In the genomic region with DNA sequence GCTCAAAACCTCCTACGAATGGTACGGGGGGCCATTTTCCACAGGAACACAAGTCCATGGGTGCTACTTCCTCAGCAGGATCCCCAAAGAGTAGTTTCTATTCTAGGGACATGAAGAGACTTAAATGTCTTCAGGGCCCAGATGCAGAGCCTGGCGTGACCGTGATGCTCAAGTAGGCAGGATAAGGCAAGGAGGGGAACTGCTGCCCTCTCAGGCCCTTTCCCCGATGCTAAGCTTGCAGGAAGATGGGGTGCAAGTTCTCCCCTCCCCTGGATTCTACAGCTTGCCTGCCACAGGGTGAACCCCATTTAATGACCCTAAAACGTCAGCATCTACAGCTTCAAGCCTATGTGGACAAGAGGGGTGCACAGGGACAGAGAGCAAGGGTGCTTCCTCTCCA, we compare ENCODE assay signal across 22 mouse cellular contexts. TPM values are rescaled to one million over a fixed set of nuclear protein-coding genes. Genes with fewer than 3 reads are reported as not detected.
DNase-seq lines count a peak whose midpoint lies in the region; ATAC-seq lines count a peak whose summit lies in the region.
"Had no signal": no experiment of that assay in that cellular context is flagged by ENCODE, and none has a peak within 500 bp of the region (broad histone marks: within the 10 kb centered on the region; RNA-seq: fewer than 3 reads in every experiment).

No protein-coding gene starts in this region.

- H3K27ac ChIP-seq in heart, embryonic 12.5 days (ENCODE audit: poor library complexity, severe bottlenecking): no peak overlapping the region
- no peak overlapping the region for H3K27ac ChIP-seq in kidney, embryonic 16.5 days (ENCODE audit: low read length)

- H3K9me3 ChIP-seq in heart, embryonic 12.5 days (replicated peaks): no peaks in the 10 kb centered on the region
- no peaks in the 10 kb centered on the region for H3K9me3 ChIP-seq in kidney, embryonic 16.5 days (ENCODE audit: low read length)
- H3K9me3 ChIP-seq: G1E had no signal

- H3K36me3 ChIP-seq in heart, embryonic 12.5 days: no peaks in the 10 kb centered on the region
- H3K36me3 ChIP-seq in splenic B cell, adult 2 months (ENCODE audit: control insufficient read depth, insufficient read depth, low read length, poor library complexity, severe bottlenecking): no peaks in the 10 kb centered on the region
- no peaks in the 10 kb centered on the region for H3K36me3 ChIP-seq in kidney, embryonic 16.5 days (ENCODE audit: insufficient read depth, low read length)
- H3K36me3 ChIP-seq: G1E had no signal

- H3K4me1 ChIP-seq in heart, embryonic 12.5 days (replicated peaks): peaks cover 12% of the 10 kb centered on the region
- H3K4me1 ChIP-seq in kidney, embryonic 16.5 days (ENCODE audit: insufficient read depth, low read length): peaks cover 12% of the 10 kb centered on the region; the same call in 1 of the 2 replicates

- no peak overlapping the region for H3K9ac ChIP-seq in heart, embryonic 12.5 days
- H3K9ac ChIP-seq in kidney, embryonic 16.5 days (replicated peaks; ENCODE audit: low read length): no peak overlapping the region

- peaks cover 5% of the 10 kb centered on the region; the same call in 1 of the 2 replicates for H3K27me3 ChIP-seq in heart, embryonic 12.5 days (replicated peaks)
- H3K27me3 ChIP-seq in splenic B cell, adult 2 months (ENCODE audit: control insufficient read depth, insufficient read depth, low read length, poor library complexity, severe bottlenecking): no peaks in the 10 kb centered on the region
- H3K27me3 ChIP-seq in kidney, embryonic 16.5 days (ENCODE audit: insufficient read depth, low read length): no peaks in the 10 kb centered on the region
- H3K27me3 ChIP-seq: CH12.LX, Patski had no signal

- ATAC-seq in heart, embryonic 12.5 days (ENCODE audit: insufficient number of reproducible peaks, low FRiP score): no peak
- no peak for ATAC-seq in kidney, embryonic 16.5 days (ENCODE audit: low FRiP score, low TSS enrichment)
- no peak for ATAC-seq in granulocyte monocyte progenitor cell, adult 5-6 weeks (replicated peaks; ENCODE audit: poor library complexity, severe bottlenecking)
- ATAC-seq: activated CD4-positive, CD25-positive, alpha-beta regulatory T cell, adult 4 months; CD4-positive, CD25-positive, alpha-beta regulatory T cell, adult 4 months; Patski had no signal

- no peak overlapping the region for H3K4me3 ChIP-seq in heart, embryonic 12.5 days
- no peak overlapping the region for H3K4me3 ChIP-seq in kidney, embryonic 16.5 days (ENCODE audit: low read length)

- 79% methylated on average over 6 of the region's 6 CpGs for WGBS in heart, embryonic 12.5 days
- 91% methylated on average over 6 of the region's 6 CpGs for WGBS in kidney, embryonic 16.5 days

- DNase-seq in heart, adult 11 months: peak; percentile 56
- peak; percentile 65 for DNase-seq in A20 (ENCODE audit: low read depth, low spot score)
- peak; percentile 26 for DNase-seq in splenic B cell, adult 2 months (ENCODE audit: low read depth, low spot score)
- DNase-seq: adrenal gland, adult 2 months; adrenal gland, adult 8-10 months; adrenal gland, postnatal 10 days; adrenal gland, postnatal 14 days; adrenal gland, postnatal 25 days; adrenal gland, postnatal 36 days; cerebellum, adult 11 months; cerebellum, adult 11-12 months; cerebellum, adult 18-20 months; cerebellum, adult 2 months had no signal

- no peak overlapping the region for H3K4me2 ChIP-seq in heart, embryonic 12.5 days
- H3K4me2 ChIP-seq in kidney, embryonic 16.5 days (replicated peaks; ENCODE audit: low read depth, low read length): no peak overlapping the region

RNA-seq across cellular contexts. Expression of gene Echdc3, which starts 22.8 kb away (rescaled TPM):
- 7.3 and 7.5 TPM in 2 replicates for polyA plus RNA-seq in heart, embryonic 12.5 days (2016; fragmentation: Nextera tagmentation; extraction: Ambion mirVana)
- polyA plus RNA-seq in kidney, embryonic 16.5 days (2015; fragmentation: Nextera tagmentation; extraction: Ambion mirVana): 9.9 and 10.6 TPM in 2 replicates
- 2.4 and 4.1 TPM in 2 replicates for total RNA-seq in granulocyte monocyte progenitor cell, adult 5-6 weeks (2014; fragmentation: Nextera tagmentation)
- 0.82 and 1.3 TPM in 2 replicates for total RNA-seq in granulocyte monocyte progenitor cell, adult 5-6 weeks (2017)
- total RNA-seq: MEL had no signal
- polyA plus RNA-seq: activated CD4-positive, CD25-positive, alpha-beta regulatory T cell, adult 4 months; CD4-positive, CD25-positive, alpha-beta regulatory T cell, adult 4 months; G1E had no signal
